Mouse (Mus musculus): ENCODE data around the gene Ntn1. TPM values are rescaled to one million over a fixed set of nuclear protein-coding genes. Genes with fewer than 3 reads are reported as not detected.

The Ntn1 gene
- polyA plus RNA-seq, 1 experiment from 2014 or later = 11.8 TPM

GRCm38 (mm10) chr11:68432361-68433021 is 31.9 kb upstream of the Ntn1 start:
- Histone ChIP-seq H3K36me3 (ENCODE audit: insufficient read depth, low read length) (no peaks in the 10 kb centered on the region), H3K9me3 (replicated peaks; ENCODE audit: low read length) (no peaks in the 10 kb centered on the region), H3K4me3 (replicated peaks; ENCODE audit: low read depth, low read length) (peak overlapping the region; percentile 40), H3K27me3 (ENCODE audit: insufficient read depth, low read length) (no peaks in the 10 kb centered on the region), H3K4me2 (ENCODE audit: low read length) (peak overlapping the region; percentile 78), H3K27ac (no peak overlapping the region), H3K4me1 (replicated peaks; ENCODE audit: insufficient read depth, low read length) (peaks cover 6% of the 10 kb centered on the region; the same call in 1 of the 2 replicates), H3K9ac (ENCODE audit: low read depth, low read length) (0 out of 2 replicates have a peak overlapping the region, but pooled peaks have one; percentile 37)
- WGBS = 25% methylated on average over 23 of the region's 23 CpGs
- no peak for TF ChIP-seq CTCF (IDR thresholded peaks at IDR 0.05; ENCODE audit: low read depth)
- DNase-seq (ENCODE audit: low spot score) (no peak), ATAC-seq (replicated peaks; ENCODE audit: low FRiP score, low read depth) (no peak)

- Histone ChIP-seq H3K4me2 (ENCODE audit: low read length) (peak within 1 kb of the TSS; percentile 78), H3K9ac (ENCODE audit: low read depth, low read length) (0 out of 2 replicates have a peak within 1 kb of the TSS, but pooled peaks have one; percentile 37), H3K27me3 (ENCODE audit: insufficient read depth, low read length) (no peaks in the 10 kb centered on the region), H3K4me3 (replicated peaks; ENCODE audit: low read depth, low read length) (peak within 1 kb of the TSS; percentile 40), H3K27ac (no peak within 1 kb of the TSS), H3K4me1 (replicated peaks; ENCODE audit: insufficient read depth, low read length) (peaks cover 6% of the 10 kb centered on the region; the same call in 1 of the 2 replicates), H3K36me3 (ENCODE audit: insufficient read depth, low read length) (no peaks in the 10 kb centered on the region), H3K9me3 (replicated peaks; ENCODE audit: low read length) (no peaks in the 10 kb centered on the region)
- peak; percentile 86 for DNase-seq (ENCODE audit: low spot score)
- peak; percentile 92 for ATAC-seq (replicated peaks; ENCODE audit: low FRiP score, low read depth)
- 3% methylated on average over 35 of the region's 35 CpGs for WGBS
- TF ChIP-seq CTCF (IDR thresholded peaks at IDR 0.05; ENCODE audit: low read depth) = peak; percentile 74
Measured at GRCm38 (mm10) chr11:68431699-68432360, 31.2 kb upstream of the Ntn1 start, which contains the start of gene Pik3r5. Gene Pik3r5 (plus strand): TSS chr11:68432121.

- Histone ChIP-seq H3K36me3 (ENCODE audit: insufficient read depth, low read length) (no peaks in the 10 kb centered on the region), H3K27me3 (ENCODE audit: insufficient read depth, low read length) (no peaks in the 10 kb centered on the region), H3K4me2 (ENCODE audit: low read length) (no peak overlapping the region), H3K27ac (no peak overlapping the region), H3K9me3 (replicated peaks; ENCODE audit: low read length) (no peaks in the 10 kb centered on the region), H3K9ac (ENCODE audit: low read depth, low read length) (no peak overlapping the region), H3K4me1 (replicated peaks; ENCODE audit: insufficient read depth, low read length) (peaks cover 6% of the 10 kb centered on the region; the same call in 1 of the 2 replicates), H3K4me3 (replicated peaks; ENCODE audit: low read depth, low read length) (no peak overlapping the region)
- DNase-seq (ENCODE audit: low spot score) = no peak
- 64% methylated on average over 5 of the region's 5 CpGs for WGBS
- no peak for TF ChIP-seq CTCF (IDR thresholded peaks at IDR 0.05; ENCODE audit: low read depth)
- ATAC-seq (replicated peaks; ENCODE audit: low FRiP score, low read depth) = no peak
Measured at GRCm38 (mm10) chr11:68430662-68431061, 30.0 kb upstream of the Ntn1 start.

GRCm38 (mm10) chr11:68427083-68427570 is 26.5 kb upstream of the Ntn1 start:
- H3K27me3 ChIP-seq (ENCODE audit: insufficient read depth, low read length) = no peaks in the 10 kb centered on the region
- no peak overlapping the region for H3K9ac ChIP-seq (ENCODE audit: low read depth, low read length)
- 81% methylated on average over 5 of the region's 5 CpGs for WGBS
- DNase-seq (ENCODE audit: low spot score) (no peak), ATAC-seq (replicated peaks; ENCODE audit: low FRiP score, low read depth) (no peak)
- no peaks in the 10 kb centered on the region for H3K36me3 ChIP-seq (ENCODE audit: insufficient read depth, low read length)
- peaks cover 2% of the 10 kb centered on the region; the same call in 1 of the 2 replicates for H3K4me1 ChIP-seq (replicated peaks; ENCODE audit: insufficient read depth, low read length)
- H3K4me3 ChIP-seq (replicated peaks; ENCODE audit: low read depth, low read length) = no peak overlapping the region
- no peak for TF ChIP-seq CTCF (IDR thresholded peaks at IDR 0.05; ENCODE audit: low read depth)
- H3K27ac ChIP-seq = no peak overlapping the region
- no peak overlapping the region for H3K4me2 ChIP-seq (ENCODE audit: low read length)
- H3K9me3 ChIP-seq (replicated peaks; ENCODE audit: low read length) = no peaks in the 10 kb centered on the region

- DNase-seq (ENCODE audit: low spot score) (no peak), ATAC-seq (replicated peaks; ENCODE audit: low FRiP score, low read depth) (no peak)
- no peaks in the 10 kb centered on the region for H3K27me3 ChIP-seq (ENCODE audit: insufficient read depth, low read length)
- H3K4me2 ChIP-seq (ENCODE audit: low read length) = no peak overlapping the region
- no peak for TF ChIP-seq CTCF (IDR thresholded peaks at IDR 0.05; ENCODE audit: low read depth)
- no peaks in the 10 kb centered on the region for H3K4me1 ChIP-seq (replicated peaks; ENCODE audit: insufficient read depth, low read length)
- 62% methylated on average over 8 of the region's 8 CpGs for WGBS
- no peak overlapping the region for H3K9ac ChIP-seq (ENCODE audit: low read depth, low read length)
- no peak overlapping the region for H3K4me3 ChIP-seq (replicated peaks; ENCODE audit: low read depth, low read length)
- H3K36me3 ChIP-seq (ENCODE audit: insufficient read depth, low read length) = no peaks in the 10 kb centered on the region
- no peaks in the 10 kb centered on the region for H3K9me3 ChIP-seq (replicated peaks; ENCODE audit: low read length)
- no peak overlapping the region for H3K27ac ChIP-seq
Measured at GRCm38 (mm10) chr11:68425492-68426315, 25.1 kb upstream of the Ntn1 start.

- no peaks in the 10 kb centered on the region for H3K4me1 ChIP-seq (replicated peaks; ENCODE audit: insufficient read depth, low read length)
- no peaks in the 10 kb centered on the region for H3K36me3 ChIP-seq (ENCODE audit: insufficient read depth, low read length)
- 46% methylated on average over 9 of the region's 9 CpGs for WGBS
Measured at GRCm38 (mm10) chr11:68417831-68418230, 17.2 kb upstream of the Ntn1 start.

More at GRCm38 (mm10) chr11:68417831-68418230, 17.2 kb upstream of the Ntn1 start:
- Histone ChIP-seq H3K4me2 (ENCODE audit: low read length) (no peak overlapping the region), H3K27me3 (ENCODE audit: insufficient read depth, low read length) (no peaks in the 10 kb centered on the region), H3K9ac (ENCODE audit: low read depth, low read length) (no peak overlapping the region), H3K9me3 (replicated peaks; ENCODE audit: low read length) (no peaks in the 10 kb centered on the region), H3K27ac (no peak overlapping the region), H3K4me3 (replicated peaks; ENCODE audit: low read depth, low read length) (no peak overlapping the region)
- peak; percentile 47 for DNase-seq (ENCODE audit: low spot score)
- TF ChIP-seq CTCF (IDR thresholded peaks at IDR 0.05; ENCODE audit: low read depth) = peak; percentile 81
- no peak for ATAC-seq (replicated peaks; ENCODE audit: low FRiP score, low read depth)
